Mouse (Mus musculus) ES-Bruce4 (cell line): ENCODE results near the gene Bcl2l1.

Source experiments
- CTCF ChIP-seq: IDR thresholded peaks from one replicate; pipeline ENCODE4 v1.8.1; 2011; ENCODE audit warnings: low read depth, low read length
- EP300 ChIP-seq: IDR thresholded peaks from 2 replicates; pipeline ENCODE4 v1.6.1; 2011; ENCODE audit warnings: low read depth, low read length; ENCODE audit not compliant: insufficient read depth
- POLR2A ChIP-seq: IDR thresholded peaks from one replicate; pipeline ENCODE4 v1.8.1; 2011; ENCODE audit warnings: low read length; ENCODE audit not compliant: insufficient read depth

- TF ChIP-seq POLR2A = no peak
- no peak for TF ChIP-seq CTCF
- TF ChIP-seq EP300 = no peak
Measured at GRCm38 (mm10) chr2:152848466-152848865, 16.9 kb upstream of the Bcl2l1 start.
